Mouse (Mus musculus): ENCODE data around the gene Snx8.
"Not testable (repeated sequence)": the region's sequence is repeated elsewhere in the genome, so short reads cannot be mapped to it uniquely, and the experiment has no call there.

The Snx8 gene

DNA sequence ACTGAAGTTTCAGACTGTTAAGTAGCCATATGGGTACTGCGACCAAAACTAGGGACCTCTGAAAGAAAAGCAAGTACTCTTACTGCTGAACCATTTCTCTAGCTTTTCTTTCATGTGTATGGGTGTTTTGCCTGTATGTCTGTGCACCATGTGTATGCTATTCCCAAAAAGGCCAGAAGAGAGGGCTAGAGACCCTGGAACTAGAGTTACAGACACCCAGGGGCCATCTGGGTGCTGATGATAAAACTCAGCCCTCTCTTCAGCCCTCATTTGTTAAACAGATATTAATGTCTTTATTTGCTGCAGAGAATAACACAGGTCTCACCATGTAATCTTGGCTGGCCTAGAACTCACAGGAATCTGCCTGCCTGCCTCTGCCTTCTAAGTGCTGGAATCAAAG is 4.6 kb downstream of the Snx8 start:
- DNase-seq (ENCODE audit: low spot score in 2 of 2): no peak

DNA sequence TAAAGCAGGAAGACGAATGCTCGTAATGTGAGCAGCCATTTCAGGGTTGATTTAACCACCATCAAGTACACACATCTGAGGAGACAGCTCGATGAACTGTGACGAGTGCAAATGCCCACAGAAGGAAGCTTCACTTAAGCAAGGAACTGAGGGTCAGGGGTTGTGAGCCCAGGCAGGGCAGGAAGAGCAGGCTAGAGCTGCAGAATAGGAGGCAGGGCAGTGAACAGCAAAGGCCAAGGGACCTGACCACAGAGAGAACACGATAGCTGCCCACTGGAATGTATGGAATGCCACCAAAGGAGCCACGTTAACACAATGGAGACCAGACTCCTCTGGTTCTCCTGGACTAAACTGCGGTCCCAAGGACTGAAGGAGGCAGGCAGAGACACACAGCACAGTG is 5.5 kb downstream of the Snx8 start:
- no peak for DNase-seq (ENCODE audit: low spot score in 2 of 2)

DNA sequence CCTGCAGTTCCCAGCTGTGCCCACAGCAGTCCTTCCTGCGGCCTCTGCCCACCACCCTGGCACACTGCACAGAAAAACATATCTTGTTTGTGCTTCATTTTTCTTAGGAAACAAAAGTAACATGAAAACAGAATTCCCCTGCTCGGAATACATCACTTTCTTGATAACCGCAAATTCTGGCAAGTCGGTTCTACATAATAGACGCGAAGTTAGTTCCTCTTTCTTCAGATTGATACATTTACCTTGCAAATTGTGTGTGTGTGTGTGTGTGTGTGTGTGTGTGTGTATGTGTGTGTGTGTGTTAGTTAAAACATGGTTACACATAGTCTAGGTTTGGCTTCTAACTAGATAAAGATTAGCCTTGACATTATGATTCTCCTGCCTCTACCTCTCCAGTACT is 6.4 kb downstream of the Snx8 start:
- no peak for DNase-seq (ENCODE audit: low spot score in 2 of 2)

DNA sequence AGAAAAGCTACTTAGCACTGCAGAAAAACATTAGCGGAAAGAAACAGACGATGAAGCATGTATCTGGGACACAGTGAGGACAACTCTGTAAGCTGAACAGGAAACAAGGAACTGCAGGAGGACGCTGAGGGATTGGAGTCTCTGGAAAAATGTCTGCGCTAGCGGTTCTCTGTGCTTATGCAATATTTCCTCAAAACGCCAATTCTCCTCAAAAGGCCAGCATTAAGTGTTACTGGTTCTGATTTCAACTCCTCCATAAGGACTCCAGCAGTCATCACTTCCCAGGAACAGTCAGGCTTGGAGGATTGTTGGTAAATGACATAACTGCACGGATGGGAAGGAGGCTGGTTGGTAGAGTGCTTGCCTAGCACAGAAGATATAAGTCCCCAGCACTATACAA is 7.9 kb downstream of the Snx8 start:
- no peak for DNase-seq (ENCODE audit: low spot score in 2 of 2)

DNA sequence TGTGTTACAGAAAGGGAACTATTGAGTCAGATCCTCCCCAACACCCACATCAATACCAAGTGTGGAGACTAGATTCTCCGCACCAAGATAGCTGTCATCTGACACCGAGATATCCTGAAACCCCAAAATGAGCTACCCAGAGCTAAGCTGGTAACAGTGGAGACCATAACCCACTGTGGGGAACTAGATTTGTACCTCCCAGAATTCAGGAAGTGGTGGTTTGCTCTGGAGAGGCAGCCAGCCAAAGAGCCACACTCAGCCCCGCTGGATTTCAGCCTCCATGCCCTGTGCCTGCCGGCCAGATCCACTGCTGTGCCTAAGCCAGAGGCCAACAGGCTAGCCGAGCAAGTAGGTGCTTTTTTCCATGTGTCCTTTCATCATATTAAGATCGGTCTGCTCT is 9.8 kb downstream of the Snx8 start:
- no peak for DNase-seq (ENCODE audit: low spot score in 2 of 2)

DNA sequence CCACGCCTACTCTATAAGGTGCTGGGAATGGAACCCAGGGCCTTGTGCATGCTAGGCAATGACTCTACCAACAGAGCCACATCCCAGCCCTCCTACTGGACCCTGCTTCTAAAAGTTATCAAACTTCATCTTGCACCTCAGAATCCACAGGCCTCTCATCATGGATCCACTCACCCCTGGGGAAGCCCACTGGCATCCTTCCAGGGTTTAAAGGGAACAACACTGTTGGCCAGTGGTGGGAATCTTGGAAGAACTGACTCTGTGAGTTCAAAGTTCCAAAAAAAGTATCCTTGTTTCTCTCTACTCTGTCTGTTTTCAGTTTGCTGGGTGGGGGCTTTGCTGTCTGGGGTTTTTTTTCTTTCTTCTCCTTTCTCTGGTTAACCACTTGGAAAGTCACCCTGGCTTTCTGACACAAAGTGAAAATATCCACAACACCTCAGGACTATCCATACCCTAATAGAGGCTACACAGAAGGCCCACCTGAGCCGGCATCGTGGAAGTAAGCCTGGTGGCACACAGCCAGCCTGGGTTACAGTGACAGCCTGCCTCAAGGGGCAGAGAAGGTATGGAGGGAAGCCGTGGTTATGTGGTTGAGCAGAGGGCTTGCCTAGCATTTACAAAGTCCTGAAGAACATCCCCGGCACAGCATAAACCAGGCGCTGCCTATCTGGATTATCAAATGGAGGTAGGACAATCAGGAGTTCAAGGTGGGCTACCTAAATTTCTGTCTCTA is 10.8 kb downstream of the Snx8 start:
- DNase-seq (ENCODE audit: low spot score in 2 of 2): no peak

DNA sequence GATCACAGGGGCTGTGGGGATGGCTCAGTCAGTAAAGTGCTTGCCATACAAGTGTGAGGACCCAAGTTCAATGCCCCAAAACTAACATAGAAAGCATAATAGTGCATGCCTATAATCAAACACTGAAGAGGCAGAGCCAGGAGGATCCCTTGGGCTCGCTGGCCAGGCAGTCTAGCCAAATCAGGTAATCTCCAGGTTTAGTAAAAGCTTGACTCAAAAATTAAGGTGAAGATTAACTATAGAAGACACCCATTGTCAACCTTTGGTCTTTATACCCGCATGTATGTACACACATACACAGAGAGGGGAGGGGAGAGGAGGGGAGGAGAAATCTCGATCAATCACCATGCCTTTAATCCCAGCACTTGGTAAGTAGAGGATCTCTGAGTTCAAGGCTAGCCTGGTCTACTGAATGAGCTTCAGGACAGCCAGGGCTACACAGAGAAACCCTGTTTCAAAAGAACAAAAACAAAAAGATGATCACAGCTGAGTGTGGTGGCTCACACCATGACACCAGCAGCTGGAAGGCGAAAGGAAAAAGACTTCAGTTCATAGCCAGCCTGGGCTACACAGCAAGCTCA is 13.7 kb downstream of the Snx8 start:
- DNase-seq (ENCODE audit: low spot score in 2 of 2): no peak

DNA sequence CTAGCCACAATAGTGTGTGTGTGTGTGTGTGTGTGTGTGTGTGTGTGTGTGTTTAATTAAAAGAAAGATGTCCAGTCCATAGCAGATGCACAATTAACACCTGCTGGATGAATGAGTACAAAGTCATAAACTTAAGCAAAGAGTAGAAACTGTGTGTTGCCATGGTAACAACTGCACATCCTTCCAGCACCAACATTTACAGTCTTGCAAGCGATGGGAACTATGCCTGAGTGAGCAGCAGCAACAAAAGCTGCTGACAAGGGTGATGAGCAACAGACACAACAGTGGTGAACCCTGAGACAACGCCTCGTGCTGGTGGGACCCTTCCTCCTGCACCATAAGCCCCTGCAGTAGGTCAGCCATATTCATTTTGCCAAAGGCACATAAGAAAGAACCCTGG is 14.8 kb downstream of the Snx8 start:
- DNase-seq (ENCODE audit: low spot score in 2 of 2): peak; percentile 14 to 34

DNA sequence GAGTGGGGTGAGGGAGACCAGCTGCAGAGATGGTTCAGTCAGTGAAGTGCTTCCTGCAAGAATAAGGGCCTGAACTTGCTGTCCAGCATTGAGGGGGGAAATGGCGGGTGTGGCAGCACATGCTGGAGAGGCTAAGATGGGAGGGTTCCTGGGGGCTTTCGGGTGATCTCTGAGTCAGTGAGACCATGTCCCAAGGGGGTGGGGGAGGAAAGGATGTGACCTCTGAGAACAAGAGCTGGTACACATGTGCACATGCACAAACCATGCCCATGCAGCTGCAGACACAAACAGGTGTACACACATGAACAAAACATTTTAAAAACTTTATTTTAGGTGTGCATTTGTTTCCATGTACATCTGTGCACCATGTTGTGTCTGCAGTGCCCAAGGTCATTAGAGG is 15.4 kb downstream of the Snx8 start:
- DNase-seq (ENCODE audit: low spot score in 2 of 2): no peak

DNA sequence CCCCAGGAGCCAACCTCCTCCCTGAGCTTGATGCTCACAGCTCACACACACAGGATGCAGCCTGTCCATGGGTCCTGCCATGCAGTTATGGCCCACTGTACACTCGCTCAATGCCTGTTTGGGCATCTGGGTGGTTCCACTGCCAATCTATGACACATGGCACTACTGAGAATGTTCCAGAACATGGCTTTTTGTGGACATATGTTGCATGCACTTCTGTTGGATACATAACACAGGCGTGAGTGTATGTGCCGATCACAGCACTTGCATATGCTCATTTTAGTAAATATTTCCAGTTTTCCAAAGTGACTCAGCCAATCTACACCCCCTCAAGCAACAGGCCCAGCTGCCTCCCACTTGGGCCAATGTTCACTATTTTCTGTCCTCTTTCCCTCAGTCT is 17.4 kb downstream of the Snx8 start:
- peak; percentile 43 to 56 for DNase-seq (ENCODE audit: low spot score in 2 of 2)

DNA sequence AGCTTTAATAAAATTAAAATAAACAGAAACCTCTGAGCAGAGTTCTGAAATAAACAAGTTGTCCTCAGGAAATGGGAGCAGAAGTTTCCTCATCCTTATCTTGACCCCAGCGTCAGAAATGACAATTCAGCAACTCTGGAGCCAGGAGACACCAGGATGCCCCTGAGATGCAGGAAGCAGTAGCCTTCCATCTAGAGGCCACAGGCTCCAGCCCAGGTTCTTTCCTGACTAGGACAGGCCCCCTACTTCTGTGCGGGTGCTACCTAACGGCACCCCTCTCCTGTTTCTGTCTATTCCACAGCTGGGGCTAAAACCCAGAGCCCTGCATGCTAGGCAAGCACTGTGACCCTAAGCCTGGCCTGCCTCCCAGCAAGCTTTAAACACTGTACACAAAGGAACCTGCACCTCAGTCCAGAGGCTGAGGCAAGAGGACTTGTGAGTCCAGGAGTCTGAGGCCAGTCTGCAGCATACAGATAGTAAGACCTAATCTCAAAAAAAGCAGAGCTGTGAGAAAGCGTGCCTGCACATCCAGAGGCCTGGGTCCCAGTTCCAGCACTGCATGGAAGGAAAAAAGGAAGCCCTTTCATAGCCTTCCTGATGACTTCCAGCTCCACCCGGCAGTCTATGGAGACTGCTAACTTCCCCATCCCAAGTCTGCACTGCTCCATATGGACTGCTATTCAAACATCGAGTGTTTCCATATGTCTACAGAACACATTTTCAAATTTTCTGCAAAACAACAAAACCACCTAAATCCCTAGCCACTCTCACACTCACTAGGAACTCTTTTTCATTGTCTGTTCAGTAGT is 18.4 kb downstream of the Snx8 start:
- no peak for DNase-seq (ENCODE audit: low spot score in 2 of 2)

DNA sequence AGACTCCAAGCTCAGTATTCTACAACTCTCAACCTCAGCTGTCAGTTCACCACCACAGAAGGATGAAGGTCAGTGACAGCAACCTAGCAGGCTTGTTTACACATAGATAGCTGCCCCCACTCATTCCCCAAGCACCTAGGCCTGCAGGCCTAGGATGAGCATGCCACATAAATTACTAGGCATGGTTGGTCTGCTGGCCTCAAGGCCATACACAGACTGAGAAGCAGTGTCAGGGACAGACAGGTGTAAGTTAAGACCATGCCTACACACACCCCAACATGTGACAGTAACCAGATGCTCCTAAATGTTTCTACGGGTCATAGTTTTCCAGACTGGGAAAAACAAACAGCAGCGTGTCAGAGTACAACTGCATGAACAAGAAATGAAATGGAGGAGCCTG is 19.6 kb downstream of the Snx8 start:
- no peak for DNase-seq (ENCODE audit: low spot score in 2 of 2)

DNA sequence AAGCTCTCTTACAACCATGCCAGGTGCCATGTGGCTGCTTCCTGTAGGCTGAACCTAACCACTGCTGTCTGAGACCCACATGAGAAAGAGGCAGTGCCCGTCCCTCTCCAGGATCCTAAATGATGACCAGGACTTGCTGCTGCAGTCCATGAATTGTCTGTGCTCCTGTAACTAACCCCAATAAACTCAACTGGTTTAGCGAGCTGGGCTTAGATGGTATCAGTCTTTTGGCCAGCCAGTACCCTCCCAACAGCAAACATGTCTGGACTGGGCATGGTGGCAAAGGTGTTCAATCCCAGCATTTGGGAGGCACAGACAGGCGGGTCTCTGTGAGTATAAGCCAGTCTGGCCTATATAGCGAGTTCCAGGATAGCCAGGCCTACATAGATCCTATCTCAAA is 20.1 kb downstream of the Snx8 start:
- no peak for DNase-seq (ENCODE audit: low spot score in 2 of 2)

DNA sequence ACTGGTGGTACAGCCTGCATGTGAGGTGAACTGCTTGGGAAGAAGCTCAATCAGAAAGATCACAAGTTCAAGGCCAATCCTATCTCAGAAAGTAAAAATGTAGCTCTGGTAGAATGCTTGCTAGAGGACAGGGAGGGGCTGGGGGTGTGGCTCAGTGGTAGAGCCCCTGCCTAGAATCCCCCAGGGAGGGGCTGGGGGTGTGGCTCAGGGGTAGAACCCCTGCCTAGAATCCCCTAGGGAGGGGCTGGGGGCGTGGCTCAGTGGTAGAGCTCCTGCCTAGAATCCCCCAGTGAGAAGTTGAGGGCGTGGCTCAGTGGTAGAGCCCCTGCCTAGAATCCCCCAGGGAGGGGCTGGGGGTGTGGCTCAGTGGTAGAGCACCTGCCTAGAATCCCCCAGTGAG is 20.9 kb downstream of the Snx8 start:
- not testable (repeated sequence) for DNase-seq (ENCODE audit: low spot score in 2 of 2)

DNA sequence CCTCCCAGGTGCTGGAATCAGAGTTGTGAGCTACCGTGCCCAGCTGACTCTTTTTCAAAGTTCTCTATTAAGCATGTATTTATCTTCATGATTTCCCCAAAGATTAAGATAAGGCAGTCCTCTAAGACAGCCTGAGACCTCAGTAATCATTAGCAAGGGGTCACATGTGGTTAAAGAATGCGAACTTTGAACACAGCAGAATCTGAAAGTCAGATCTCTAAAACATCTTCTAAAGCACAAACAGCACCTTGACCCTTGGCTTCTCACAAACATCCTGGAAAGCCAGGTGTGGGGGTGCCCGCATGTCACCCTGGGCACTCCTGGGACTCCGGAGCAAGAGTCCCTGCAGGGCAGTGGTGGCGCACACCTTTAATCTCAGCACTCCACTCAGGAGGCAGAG is 24.6 kb downstream of the Snx8 start:
- DNase-seq (ENCODE audit: low spot score in 2 of 2): no peak

DNA sequence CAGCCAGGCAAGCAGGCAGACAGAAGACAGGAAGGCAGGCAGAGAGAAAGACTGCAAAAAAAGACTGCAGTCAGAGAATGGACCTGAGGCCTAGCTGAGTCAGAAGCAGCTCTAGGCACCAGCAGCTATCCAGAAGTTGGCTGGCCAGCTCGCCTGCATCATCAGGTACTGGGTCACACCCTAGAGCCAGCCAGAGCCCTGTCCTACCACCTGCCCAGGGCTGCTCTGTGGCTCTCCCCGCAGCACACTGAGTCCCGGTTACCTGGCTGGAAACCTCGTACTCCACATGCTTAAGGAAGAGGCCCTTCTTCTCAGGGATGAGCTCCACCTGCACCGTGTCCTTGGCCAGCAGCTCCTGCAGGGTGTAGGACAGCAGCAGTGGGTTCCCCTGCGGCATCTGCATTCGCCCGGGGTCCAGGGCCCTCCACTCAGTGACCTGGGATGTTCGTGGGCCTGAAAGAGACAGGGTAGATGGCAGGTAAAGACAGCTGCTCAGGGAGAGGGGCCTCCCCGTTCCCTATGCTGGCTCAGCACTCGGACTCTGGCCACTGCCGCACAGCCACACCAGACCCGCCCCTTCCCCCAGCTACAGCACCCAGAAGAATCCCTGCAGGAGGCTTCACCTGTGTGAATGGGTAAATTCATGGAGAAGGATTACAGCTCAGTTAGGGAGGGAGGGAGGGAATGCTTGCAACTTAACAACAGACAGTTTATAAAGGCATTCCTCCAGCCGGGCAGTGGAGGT is 29.0 kb downstream of the Snx8 start:
- no peak for DNase-seq (ENCODE audit: low spot score in 2 of 2)

DNA sequence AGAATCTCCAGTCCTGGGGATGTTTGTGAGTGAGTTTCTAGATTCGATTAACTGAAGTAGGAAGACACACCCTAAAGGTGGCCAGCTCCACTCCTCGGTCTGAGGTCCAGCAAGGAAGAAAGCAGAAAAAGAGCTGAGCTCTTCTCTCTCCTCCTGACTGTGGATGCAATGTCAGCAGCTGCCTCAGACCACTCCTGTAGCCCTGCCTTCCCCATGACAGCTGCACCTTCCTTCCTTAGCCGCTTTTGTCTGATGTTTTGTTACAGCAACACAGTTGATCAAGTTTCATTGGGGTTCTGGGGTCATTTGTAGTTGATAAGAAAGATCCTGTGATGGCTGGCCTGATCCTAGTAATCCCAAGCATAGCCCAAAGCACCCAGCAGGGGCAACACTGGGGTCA is 31.6 kb downstream of the Snx8 start:
- DNase-seq (ENCODE audit: low spot score in 2 of 2): no peak

DNA sequence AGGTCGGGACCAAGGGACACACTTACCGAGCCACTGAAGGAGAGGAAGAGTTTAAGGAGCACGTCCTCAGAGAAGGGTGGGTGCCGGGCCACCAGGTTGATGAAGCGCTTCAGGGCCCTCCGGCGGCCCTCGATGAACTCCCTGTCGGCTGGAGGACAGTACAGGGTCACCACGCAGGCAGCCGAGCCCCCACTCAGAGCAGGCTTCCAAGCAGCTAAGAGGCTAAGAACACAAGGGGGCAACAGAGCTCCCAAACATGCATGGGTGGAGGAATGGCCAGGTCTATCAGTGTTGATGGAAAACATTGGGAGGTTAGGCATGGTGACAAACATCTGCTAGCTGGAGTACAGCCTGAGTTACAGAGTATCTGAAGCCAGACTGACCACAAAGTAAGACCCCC is 33.1 kb downstream of the Snx8 start:
- no peak for DNase-seq (ENCODE audit: low spot score in 2 of 2)

DNA sequence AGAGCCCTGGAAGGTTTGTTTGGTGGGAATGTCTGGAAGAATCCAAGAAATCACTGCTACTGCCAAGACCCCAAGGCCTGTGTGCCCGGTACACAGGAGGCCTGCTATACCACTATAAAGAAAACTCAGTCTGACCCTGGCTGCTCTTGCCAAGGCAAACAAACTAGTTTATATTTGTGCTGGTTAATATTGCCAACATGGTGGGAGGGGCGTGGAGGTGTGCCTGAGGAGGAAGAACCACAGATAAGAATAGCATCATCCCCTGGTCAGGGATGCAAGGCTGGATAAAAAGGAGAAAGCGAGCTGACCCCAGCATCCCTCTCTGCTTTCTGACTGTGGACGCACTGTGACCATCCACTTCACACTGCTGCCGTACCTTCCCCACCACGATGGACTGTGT is 36.7 kb downstream of the Snx8 start:
- DNase-seq (ENCODE audit: low spot score in 2 of 2): no peak

DNA sequence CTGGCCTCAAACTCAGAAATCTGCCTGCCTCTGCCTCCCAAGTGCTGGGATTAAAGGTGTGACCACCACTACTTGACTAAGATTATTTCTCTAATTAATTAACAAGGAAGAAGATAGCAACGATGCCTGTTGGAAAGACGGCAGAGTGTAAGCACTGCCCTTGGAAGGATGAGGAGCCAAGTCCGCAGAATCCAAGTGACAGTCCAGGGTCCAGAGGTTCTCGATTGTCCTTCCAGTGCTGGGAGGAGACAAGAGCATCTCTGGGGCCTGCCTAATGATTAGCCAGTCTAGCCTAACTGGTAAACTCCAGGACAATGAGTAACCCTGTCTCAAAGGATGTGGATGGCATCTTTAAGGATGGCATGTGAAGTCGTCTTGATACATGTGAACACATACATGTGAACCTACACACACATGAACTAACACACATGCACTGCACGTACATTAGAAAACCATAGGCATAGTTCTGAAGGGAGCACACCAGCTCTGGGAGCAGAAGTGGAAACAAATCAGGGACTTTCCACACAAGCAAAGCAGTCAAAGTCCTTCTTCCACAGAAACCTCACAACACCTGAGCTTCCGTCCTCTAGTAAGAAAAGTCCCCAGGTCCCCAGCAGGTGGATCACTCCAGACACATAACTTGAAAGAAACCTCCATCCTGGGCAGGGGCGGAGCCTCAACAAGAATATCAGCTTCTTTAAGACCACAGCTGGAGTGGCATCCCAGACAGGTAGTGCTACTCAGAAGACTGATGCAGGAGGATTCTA is 38.1 kb downstream of the Snx8 start:
- DNase-seq (ENCODE audit: low spot score in 2 of 2): no peak

DNA sequence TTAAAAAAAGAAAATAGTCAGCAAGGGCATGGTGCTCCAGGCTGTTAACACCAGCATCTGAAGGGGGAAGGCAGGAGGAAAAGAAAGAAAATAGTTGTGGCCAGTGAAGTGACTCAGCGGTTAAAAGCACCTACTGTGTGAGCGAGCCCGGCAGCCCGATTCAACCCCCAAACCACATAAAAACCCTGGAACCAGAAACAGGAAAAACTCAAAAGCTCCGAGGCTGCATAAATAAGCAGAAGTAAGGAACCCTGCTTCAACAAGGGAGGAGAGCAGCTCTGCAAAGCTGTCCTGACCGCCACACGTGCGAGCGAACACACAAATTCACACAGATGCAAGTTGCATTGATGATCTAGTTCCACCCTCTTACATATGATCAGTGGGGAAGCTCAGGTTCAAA is 39.2 kb downstream of the Snx8 start:
- no peak for DNase-seq (ENCODE audit: low spot score in 2 of 2)

DNA sequence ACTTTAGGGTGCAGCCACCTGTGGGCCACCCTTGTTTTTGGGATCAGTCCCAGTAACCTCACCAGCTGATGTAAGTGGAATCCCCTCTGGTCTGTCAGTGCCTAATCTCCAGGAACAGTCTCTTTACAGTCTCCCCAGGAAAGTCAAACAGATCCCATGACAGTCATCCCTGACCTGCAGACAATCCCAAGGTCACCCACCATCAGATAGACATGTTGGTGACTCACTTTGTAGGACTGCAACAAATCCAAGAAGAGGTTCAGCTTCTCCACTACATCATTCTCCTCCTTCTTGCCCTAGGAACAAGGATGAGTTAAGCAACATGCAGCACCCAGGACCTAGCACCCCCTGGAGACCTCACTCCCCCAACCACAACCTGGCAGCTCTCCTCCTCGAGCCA is 43.0 kb downstream of the Snx8 start:
- no peak for DNase-seq (ENCODE audit: low spot score in 2 of 2)

Measured in right cerebral cortex, adult 2 months (tissue).